Mouse (Mus musculus) G1E (cell line): Measurements from ENCODE around the gene Klhl6.

Experiments
- CTCF ChIP-seq: IDR thresholded peaks from 2 replicates; pipeline ENCODE4 v1.5.1; 2012; ENCODE audit warnings: low read depth, low read length, inconsistent platforms, mixed read lengths
- POLR2AphosphoS5 ChIP-seq: IDR thresholded peaks from 2 replicates; pipeline ENCODE4 v1.6.1; 2012; ENCODE audit warnings: low read depth, low read length, inconsistent platforms; ENCODE audit not compliant: insufficient replicate concordance

GRCm38 (mm10) chr16:19960407-19961058 lies 22.3 kb downstream of the Klhl6 start:
- TF ChIP-seq POLR2AphosphoS5: no peak
- TF ChIP-seq CTCF: no peak
